Mouse (Mus musculus) adrenal gland, adult 2 months (tissue): ENCODE data around the gene 1700067K01Rik. TPM values are rescaled to one million over a fixed set of nuclear protein-coding genes. Genes with fewer than 3 reads are reported as not detected.

Experiments used
- DNase-seq: peaks from one replicate; pipeline ENCODE4 v3.0.0; 2021
- polyA plus RNA-seq: library from polyadenylated mRNA; depleted of rRNA; stranded (reverse); fragments of >200 nt; gene quantifications from 2 replicates; pipeline ENCODE4 v1.2.3, GENCODE M21; 2012
- total RNA-seq, 2 experiments: library from RNA; stranded (reverse); gene quantifications; 2 replicates each; pipeline ENCODE4 v1.2.3; 2021

The 1700067K01Rik gene
- total and polyA plus RNA-seq, 3 experiments: 0.21 to 0.66 (median 0.46) TPM

GRCm38 (mm10) chr8:84011705-84012498, 10.6 kb downstream of the 1700067K01Rik start, which contains the start of gene 2210011C24Rik:
2210011C24Rik (minus strand) TSS chr8:84012171.
- no peak for DNase-seq

DNA sequence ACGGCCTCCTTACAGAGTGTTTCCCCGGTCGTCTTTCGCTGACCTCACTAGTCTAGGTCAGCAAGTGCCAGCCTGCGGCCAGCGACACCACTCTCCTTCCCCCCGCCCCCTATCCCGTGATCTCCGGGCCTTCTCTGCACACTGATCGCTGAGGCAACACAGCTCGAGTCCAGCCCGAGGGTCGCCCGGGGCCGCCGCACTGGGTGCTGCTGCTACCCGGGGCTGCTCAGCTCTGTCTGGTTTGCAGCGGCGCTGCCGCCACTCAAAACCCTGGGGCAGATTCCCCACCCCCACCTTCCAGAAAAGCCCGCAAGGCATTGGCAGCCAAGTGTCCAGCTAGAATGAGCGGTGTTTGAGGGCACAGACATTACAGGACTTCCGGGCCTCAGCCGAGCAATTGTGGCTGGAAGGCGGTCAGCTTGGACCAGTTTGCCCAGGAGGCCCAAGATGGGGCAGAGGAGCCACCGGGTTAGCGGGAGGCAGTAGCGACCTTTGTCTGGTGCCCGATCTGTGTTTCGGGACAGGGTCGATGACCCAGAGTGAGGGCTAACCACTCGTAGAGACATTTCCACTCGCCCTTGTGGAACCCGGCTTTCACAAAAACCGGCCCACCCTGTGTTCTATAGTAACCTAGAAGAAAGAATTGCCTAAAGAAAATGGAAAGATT, 11.3 kb downstream of the 1700067K01Rik start:
- DNase-seq: no peak

- no peak for DNase-seq
Measured at GRCm38 (mm10) chr8:84015833-84016232, 14.5 kb downstream of the 1700067K01Rik start.

GRCm38 (mm10) chr8:84019738-84020137, 18.4 kb downstream of the 1700067K01Rik start:
- no peak for DNase-seq

- no peak for DNase-seq
Measured at GRCm38 (mm10) chr8:84021096-84021495, 19.8 kb downstream of the 1700067K01Rik start, which contains the start of gene Palm3. Palm3 (plus strand) TSS chr8:84021471.

DNA sequence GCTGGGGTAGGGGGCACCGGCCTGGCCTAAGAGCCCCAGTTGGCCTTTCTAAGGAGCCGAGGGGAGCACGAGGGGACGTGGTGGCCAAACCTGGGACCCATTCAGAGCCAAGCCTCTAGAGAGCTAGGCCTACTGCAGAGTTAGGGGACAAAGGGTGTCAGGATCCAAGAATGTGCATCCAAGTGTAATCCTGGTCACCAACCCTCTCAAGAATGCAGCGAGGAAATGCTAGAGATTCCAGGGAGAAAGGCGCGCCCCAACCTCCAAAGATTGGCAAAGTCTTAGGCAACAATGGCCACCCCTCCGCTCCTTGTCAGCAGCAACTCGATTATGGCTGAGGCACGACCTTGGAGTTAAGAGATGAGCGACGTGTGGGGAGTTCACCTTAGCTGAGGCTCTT, 20.3 kb downstream of the 1700067K01Rik start:
- DNase-seq: no peak

DNA sequence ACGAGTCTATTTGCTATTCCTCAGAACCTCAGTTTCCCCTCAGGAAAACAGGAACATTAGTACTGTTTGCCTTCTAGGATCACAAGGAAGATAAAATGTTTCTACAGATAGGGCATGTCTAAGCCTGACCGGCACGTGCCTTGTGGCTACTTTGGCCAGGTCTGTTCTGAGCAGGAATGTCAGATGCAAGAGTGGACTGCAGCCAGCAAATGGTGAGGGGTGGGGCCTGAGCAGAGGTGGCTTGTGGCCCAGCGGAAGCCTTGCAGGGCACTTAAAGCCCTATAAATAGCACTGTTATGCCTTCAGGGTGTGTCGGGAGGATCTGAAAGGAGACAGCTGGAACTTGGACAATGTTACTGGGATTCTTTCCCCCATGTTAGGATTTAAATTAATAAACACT, 21.8 kb downstream of the 1700067K01Rik start:
- no peak for DNase-seq

- no peak for DNase-seq
Measured at GRCm38 (mm10) chr8:84023631-84024030, 22.3 kb downstream of the 1700067K01Rik start.

- DNase-seq: no peak
Measured at GRCm38 (mm10) chr8:84024171-84024570, 22.9 kb downstream of the 1700067K01Rik start.

GRCm38 (mm10) chr8:84025863-84026262, 24.6 kb downstream of the 1700067K01Rik start:
- DNase-seq: peak; percentile 71

DNA sequence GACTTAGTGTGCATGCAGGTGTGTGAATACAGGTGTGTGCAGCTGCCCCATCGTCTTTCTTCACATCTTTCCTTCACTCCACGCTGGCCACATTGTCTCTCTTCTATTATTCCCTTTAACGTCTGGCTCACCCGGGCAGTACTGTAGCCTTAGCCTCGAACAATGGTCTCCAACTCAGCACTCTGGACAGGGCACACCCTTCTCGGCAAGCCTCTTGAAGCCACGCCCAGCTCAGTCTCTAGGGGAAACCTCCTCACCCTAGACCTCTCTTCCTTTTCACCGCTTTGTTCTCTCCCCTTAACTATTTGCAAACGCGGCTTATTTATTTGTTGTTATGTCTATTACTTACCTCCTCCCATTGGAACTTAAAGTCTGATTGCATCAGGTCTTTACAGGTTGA, 26.1 kb downstream of the 1700067K01Rik start:
- DNase-seq: no peak

GRCm38 (mm10) chr8:84029272-84029671, 28.0 kb downstream of the 1700067K01Rik start:
- no peak for DNase-seq

DNA sequence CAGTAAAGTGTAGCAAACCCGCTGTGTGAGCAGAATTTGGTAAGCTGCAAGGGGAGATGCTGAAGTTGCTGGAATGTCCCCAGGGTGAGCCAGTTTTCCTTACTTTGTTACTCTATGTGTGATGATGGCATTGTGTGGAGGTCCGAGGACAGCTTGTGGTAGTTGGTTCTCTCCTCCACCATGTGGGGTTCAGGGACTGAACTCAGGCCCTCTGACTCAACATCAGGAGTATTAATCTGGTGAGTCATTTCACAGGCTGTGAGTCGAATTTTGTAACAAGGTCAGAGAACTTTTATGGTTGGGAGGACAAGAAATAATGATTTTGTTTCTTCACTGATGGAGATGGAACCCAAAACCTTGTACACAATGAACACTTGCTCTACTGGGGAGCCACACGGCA, 31.5 kb downstream of the 1700067K01Rik start:
- DNase-seq: peak; percentile 75

GRCm38 (mm10) chr8:84038015-84038414, 36.7 kb downstream of the 1700067K01Rik start:
- DNase-seq: peak; percentile 80

DNA sequence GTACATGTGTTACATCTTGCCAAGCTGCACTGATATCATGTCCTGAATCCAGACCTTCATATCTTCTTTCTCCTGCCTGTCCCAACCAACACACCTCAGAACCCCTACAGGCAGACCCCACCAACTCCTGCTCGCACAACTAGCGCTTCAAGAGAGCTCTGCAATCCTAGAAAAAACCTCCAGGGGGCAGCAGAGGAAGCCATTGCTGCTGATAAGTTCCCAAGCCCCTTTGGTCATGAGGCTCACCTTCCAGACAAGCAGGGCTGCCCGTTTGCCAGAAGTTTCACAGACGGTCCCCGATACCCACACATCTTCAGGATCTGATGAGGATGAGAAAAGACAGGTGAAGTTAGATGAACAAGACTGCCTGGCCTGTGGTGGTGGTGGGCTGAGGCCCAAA, 37.7 kb downstream of the 1700067K01Rik start:
- peak; percentile 70 for DNase-seq

- DNase-seq: peak; percentile 76
Measured at GRCm38 (mm10) chr8:84042066-84042947, 41.0 kb downstream of the 1700067K01Rik start, which contains the start of gene Il27ra. Il27ra (minus strand) TSS chr8:84042589.

DNA sequence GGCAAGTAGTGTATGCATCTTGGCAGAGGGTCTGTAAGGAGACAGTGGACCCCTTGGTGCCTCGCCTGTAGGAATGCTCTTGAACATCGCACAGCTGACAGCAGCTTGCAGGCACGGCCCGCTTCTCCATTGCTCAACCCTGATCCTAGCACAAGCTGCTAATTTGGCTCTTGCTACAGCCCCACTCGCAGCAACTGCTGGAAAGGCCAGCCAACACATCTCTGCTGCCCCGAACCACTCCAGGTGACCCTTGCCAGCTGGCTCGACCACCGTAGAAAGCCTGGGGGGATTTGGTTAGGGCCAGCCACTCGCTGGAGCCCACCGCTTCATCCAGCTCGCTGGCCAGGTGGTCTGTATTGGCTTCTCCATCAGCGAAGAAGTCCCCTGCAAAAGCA, 41.6 kb downstream of the 1700067K01Rik start:
- DNase-seq: no peak

- no peak for DNase-seq
Measured at GRCm38 (mm10) chr8:84044103-84044502, 42.8 kb downstream of the 1700067K01Rik start.

DNA sequence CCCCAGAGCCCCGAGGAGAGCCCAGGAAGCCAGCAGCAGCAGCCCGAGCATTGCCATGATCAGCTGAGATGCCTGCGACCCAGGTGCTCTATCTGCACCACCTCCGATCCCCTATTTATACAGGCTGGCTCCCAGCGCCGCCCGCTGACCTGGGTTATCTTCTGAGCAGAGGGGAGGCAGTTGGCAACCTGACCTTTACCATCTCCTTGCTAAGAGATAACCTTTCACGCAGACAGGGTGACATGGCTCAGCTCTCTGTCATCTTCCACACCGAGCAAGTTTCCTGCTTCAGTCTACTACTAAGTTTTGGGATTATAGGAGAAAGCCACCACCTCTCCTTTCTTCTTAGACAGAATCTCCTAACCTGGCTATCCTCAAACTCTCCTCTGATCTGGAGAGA, 43.6 kb downstream of the 1700067K01Rik start, which contains the start of gene Rln3:
Rln3 (minus strand) TSS at position 101 of the 400 bp plus-strand sequence.
- no peak for DNase-seq

- DNase-seq: no peak
Measured at GRCm38 (mm10) chr8:84046505-84046904, 45.2 kb downstream of the 1700067K01Rik start.

- no peak for DNase-seq
Measured at GRCm38 (mm10) chr8:84048171-84048570, 46.9 kb downstream of the 1700067K01Rik start.

DNA sequence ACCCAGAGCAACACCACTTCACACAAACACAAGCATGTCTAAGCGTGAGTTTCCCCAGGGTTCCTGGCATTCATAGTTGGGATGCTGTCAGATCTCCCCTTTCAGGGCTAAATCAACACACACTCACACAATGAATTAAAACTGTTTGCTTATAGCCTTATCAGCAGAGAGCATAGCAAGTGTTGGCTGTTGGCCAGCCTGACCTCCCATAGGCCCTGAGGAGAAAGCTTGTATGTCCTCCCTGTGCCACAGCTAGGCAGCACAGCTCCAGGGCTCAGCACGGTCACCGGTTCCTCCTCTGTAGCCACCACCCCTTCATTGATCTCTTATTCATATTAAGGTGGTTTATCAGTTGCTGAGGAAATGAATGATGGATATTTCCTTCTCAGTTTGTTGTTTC, 51.4 kb downstream of the 1700067K01Rik start:
- DNase-seq: no peak
